Mouse (Mus musculus) telencephalon, adult 2 months (tissue): ENCODE measurements around the gene Lsm7.
A peak's percentile ranks its signal among the peaks of the same experiment; 100 is the strongest.

ENCODE experiments used
- DNase-seq: peaks from one replicate; pipeline ENCODE4 v3.0.0-alpha.2; 2011; ENCODE audit warnings: low read depth, low spot score

The Lsm7 gene

GRCm38 (mm10) chr10:80876028-80876427 is 21.0 kb upstream of the Lsm7 start:
- DNase-seq: no peak

DNA sequence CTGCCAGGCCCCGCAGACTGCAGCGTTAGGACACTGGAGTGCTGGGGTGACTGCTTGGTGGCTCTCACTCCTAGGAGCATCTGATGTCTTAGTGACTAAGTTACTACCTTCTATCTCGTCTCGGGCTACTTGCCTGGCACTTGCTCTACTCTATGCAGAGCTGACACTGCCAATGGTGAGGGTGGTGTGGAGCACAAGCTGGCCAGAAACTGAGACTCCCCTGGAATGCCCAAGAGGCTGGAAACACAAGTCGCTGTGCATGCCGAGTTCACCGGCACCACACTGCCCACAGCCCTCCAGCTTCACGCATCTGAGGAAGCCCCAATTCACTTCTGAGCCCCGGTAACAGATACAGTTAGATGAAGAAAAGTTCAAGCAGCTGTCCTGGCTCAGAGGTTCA is 19.0 kb upstream of the Lsm7 start:
- DNase-seq: no peak

DNA sequence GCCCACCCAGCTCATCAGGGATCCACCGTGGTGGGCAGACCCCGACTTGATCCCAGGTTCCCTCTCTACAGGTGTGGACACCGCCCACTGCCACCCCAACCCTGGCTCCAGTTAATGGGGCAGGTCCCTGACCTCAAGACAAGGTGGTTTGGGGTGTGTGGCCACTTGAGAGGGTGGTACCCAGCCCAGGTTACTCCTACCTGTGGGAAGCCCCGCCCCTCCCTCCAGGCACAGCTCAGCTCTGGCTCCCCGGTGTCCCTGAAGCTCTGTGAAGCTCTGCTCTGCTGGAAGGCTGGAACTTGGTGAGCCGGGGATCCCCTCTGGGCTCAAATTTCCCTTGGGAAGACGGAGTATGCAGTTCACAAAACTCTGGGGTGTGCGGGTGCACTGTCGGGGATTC is 16.6 kb upstream of the Lsm7 start, which contains the start of gene Tmprss9:
Gene Tmprss9 (plus strand): TSS at position 268 of the 400 bp plus-strand sequence.
- DNase-seq: no peak

GRCm38 (mm10) chr10:80870993-80871392 is 16.0 kb upstream of the Lsm7 start:
- no peak for DNase-seq

DNA sequence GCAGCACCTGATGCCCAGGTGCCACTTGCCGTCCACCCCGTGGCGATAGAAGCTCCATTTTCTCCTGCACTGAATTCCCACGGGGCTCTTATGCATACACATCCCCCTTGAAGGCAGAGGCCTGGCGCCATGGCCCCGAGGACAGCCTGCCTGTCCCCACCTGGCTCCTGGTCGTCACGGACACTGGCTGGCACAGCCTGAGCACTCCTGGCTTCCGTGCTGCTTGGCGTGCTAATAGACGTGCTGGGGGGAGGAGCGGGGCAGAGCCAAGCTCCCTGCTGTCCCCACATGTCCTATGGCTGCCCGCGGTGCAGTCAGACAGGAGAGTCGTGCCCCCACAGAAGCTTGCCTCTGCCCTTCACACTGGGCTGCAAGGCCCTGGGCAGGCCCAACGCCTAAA is 9.4 kb upstream of the Lsm7 start:
- DNase-seq: no peak

DNA sequence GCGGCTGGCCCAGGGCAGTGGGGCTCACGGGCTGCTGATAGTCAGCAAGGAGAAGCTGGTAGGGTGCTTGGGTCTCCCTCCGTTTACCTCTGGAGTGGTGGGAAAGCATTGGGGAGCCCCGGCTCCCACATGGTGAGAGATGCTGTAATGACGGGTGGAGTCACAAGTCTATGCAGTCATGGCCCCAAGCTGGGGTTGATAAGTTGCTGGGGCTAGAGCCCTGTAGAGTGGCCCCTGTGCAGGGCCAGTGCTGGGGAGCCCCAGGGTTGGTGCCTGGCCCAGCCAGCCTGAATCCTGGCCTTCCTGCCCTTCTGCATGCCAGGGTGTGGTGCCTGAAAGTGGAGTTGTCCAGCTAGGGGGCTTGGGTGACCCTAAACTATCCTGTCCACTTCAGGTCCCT is 7.3 kb upstream of the Lsm7 start:
- no peak for DNase-seq

DNA sequence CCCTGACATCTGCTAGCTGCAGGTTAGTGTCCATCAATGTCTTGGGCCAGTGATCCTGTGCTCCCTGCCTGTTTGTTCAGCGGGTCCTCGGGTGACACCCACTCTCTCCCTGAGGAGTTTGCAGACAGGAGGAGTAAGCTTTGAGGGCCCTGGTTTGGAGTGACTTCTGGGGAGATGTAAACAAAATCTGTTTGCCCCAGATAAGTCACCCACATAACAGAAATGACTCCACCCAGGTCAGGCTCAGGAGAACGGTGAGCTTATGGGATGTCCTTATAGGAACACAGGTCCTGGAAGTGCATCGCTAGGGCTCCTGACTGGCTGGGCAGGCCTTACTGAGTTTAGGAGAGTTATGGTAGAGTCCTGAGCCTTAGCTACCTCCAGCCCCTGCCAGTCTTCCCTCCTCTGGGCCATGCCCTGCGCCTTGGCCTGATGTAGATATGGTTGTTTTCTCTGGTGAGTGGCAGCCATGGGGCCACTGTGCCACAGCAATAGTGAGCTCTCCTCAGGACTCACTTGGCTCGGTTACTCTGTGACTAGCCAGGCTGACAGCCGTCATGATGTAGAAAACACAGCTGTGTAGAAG is 3.4 kb upstream of the Lsm7 start:
- no peak for DNase-seq

- no peak for DNase-seq
Observed at GRCm38 (mm10) chr10:80857848-80858247, 2.8 kb upstream of the Lsm7 start.

DNA sequence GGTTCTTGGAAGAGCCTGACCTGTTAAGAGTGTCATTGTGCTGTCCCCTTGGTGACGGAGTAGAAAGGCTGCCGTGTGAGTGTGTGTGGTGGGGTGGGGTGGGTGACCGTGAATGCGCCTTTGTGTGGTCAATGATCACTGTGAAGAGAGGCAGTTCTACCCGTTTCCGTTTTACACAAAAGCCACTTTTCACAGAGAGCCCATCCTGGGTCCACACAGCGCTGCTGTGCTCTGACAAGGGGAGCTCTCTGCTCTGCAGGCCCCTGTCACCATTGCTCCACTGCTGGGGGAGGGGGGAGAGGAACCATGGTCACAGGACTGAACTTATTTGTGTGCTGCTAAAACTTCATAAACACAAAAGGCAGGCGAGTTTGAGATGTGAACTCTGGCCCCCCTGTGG is 2.4 kb upstream of the Lsm7 start:
- DNase-seq: peak; percentile 55

- no peak for DNase-seq
Observed at GRCm38 (mm10) chr10:80856908-80857307, 1.9 kb upstream of the Lsm7 start.

GRCm38 (mm10) chr10:80856267-80856666 is 1.3 kb upstream of the Lsm7 start:
- DNase-seq: no peak

DNA sequence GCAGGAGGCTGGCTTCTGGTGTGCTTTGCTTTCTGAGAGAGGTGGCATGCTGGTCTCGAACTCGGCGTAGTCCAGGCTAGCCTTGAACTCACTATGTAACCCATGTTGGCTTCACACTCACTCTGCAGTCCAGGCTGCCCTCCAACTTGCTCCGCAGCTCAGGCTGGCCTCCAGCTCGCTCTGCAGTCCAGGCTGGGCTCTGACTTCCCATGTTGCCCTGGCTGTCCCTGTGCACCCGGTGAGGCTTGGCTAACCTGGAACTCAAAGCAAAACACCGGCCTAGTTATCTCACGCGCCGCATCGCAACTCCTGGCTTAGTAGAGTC is 702 bp upstream of the Lsm7 start:
- no peak for DNase-seq

GRCm38 (mm10) chr10:80848571-80848970 is 6.4 kb downstream of the Lsm7 start:
- no peak for DNase-seq

GRCm38 (mm10) chr10:80845732-80846131 is 9.3 kb downstream of the Lsm7 start:
- DNase-seq: peak; percentile 64

- DNase-seq: no peak
Observed at GRCm38 (mm10) chr10:80845055-80845693, 9.8 kb downstream of the Lsm7 start.

- DNase-seq: no peak
Observed at GRCm38 (mm10) chr10:80843931-80844547, 11.0 kb downstream of the Lsm7 start, which contains the start of gene Lingo3. Gene Lingo3, minus strand, starts transcription at chr10:80844039.

DNA sequence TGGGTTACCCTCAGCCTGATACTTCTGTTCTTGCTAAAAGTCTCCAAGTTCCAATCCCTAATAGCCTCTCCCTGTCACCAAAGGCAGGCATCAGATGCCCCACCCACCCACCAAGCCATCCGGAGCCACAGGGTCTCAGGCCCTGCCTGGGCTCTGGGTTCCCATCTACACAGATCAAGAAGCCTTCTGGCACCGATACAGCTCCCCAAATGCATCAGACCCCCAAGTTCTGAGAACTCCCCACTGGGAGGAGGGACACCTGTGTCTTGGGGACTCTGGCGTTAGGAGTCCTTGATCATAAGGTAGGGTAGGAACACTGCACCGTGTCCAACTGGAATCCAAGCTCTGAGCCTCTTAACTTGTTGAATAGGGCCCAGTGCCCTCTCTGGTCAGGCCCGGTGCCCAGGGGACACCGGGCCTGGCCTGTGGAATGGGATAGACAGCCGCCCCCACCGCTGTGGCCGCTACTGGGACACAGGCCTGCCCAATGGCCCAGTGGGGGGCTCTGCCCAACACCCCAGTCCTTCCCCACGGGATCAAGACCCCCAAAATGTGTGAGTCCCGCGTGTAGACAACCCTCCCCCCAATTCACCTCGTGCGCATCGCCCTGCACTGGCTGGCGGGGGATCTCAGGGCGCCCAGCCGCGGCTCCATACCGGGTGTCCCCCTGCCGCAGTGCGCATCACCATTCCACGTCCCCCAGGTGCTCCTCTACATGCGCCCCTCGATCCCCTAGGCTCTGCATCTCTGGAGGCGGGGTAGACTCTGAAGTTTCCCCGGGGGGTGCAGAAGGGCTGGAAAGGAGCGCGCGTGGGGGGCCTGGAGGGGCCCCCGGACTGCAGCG is 11.7 kb downstream of the Lsm7 start:
- DNase-seq: no peak

- DNase-seq: no peak
Observed at GRCm38 (mm10) chr10:80842334-80842733, 12.7 kb downstream of the Lsm7 start.

GRCm38 (mm10) chr10:80841685-80842084 is 13.3 kb downstream of the Lsm7 start:
- no peak for DNase-seq

DNA sequence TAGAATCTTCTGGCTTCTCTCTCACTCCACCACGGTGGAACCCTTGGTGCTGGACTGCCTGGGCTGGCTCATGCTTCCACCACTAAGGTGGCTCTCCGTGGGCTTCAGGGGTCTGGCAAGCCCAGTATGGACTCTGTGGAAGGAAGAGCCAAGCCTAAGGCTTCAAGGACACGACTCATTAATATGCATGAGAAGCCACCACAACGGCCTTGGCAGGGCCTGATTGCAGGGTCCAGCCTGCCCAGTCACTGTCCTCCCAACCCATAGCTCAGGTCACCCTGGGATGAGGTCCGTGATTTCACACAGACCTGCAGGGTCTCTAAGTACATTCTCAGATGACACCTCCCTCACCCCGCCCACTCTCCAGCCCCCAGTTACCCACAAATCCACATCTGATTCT is 15.2 kb downstream of the Lsm7 start:
- no peak for DNase-seq

DNA sequence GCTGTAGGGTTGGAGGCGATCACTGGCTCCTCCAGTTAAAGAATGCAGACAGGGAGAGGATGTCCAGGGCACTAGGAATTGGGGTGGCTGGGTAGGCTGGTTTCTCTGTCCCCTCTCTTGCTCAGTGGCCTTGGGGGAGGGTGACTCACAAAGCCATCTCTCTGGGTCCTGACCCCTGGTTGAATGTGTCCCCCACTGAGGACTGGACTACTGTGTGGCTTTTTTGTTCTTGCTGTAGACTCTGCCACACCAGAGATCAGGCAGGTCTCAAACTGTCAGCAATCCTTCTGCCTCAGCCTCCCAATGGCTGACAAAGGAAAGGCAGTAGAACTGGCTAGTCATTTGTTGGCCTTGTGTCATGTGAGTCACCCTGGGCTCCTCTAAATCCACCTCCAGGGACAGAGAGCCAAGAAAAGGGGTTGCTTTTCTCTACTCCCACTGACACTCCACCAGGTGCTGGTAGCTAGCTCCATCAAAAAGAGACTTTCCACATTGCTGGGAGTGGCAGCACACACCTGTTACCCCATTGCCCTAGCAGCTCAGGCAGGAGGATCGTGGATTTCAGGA is 16.6 kb downstream of the Lsm7 start:
- DNase-seq: no peak

DNA sequence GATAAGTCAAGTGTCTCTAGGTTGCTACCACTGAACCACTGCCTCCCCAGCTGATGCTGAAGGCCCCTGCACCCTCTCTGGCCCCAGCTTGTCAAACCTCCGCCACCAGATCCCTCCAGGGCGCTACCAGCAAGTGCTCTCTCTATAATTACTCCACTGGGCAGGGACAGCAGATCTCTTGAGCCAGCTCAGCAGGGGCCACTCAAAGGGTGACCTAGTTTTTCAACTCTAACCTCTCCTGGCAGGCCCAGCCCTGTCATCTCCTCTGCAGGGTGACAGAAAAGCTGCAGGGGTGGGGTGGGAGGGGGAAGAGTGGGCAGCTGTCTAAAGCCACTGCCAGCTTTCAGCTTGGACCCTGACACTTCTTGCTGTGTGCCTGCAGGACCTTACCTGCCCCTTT is 17.2 kb downstream of the Lsm7 start:
- DNase-seq: no peak
